Mouse (Mus musculus) cerebellum, adult 2 months (tissue): ENCODE measurements at regions not wholly inside any gene's neighbourhood (a gene's known extent, or its start where the extent isn't known, plus 50 kb on each side); places are given as distances from the start of the nearest gene placed in this dataset.

Source experiments
- CTCF ChIP-seq: fragments of 200-500 bp; IDR thresholded peaks from 2 replicates; pipeline ENCODE4 v1.5.1; 2011; ENCODE audit warnings: low read depth, mild to moderate bottlenecking, control low read depth, low read length, moderate library complexity, borderline replicate concordance; ENCODE audit not compliant: insufficient read depth
- POLR2A ChIP-seq: fragments of 200-500 bp; IDR thresholded peaks from 2 replicates; pipeline ENCODE4 v1.6.1; 2011; ENCODE audit warnings: low read length, control low read depth, borderline replicate concordance; ENCODE audit not compliant: insufficient read depth

GRCm38 (mm10) chr5:119300106-119300505 lies 370.4 kb upstream of the Tbx3 start:
- TF ChIP-seq POLR2A: no peak
- TF ChIP-seq CTCF: no peak
